Mouse (Mus musculus) cerebellum, adult 18-20 months (tissue): ENCODE measurements at regions not wholly inside any gene's neighbourhood (a gene's known extent, or its start where the extent isn't known, plus 50 kb on each side); places are given as distances from the start of the nearest gene placed in this dataset.

Experiments
- DNase-seq, 2 experiments: peaks; one replicate each; pipeline ENCODE4 v3.0.0; 2021

- DNase-seq = no peak
Measured at GRCm38 (mm10) chr13:90280976-90281375, 191.6 kb upstream of the Xrcc4 start.

GRCm38 (mm10) chr13:90279786-90280382 lies 190.5 kb upstream of the Xrcc4 start:
- no peak for DNase-seq

GRCm38 (mm10) chr13:90279355-90279754 lies 189.9 kb upstream of the Xrcc4 start:
- no peak for DNase-seq

- no peak for DNase-seq
Measured at GRCm38 (mm10) chr13:90259071-90259742, 169.8 kb upstream of the Xrcc4 start.

- no peak for DNase-seq
Measured at GRCm38 (mm10) chr13:90252981-90253380, 163.6 kb upstream of the Xrcc4 start.

GRCm38 (mm10) chr13:90245997-90246765 lies 156.8 kb upstream of the Xrcc4 start:
- no peak for DNase-seq

- DNase-seq = no peak
Measured at GRCm38 (mm10) chr13:90238331-90238730, 148.9 kb upstream of the Xrcc4 start.

- no peak for DNase-seq
Measured at GRCm38 (mm10) chr13:90233986-90234385, 144.6 kb upstream of the Xrcc4 start.

GRCm38 (mm10) chr13:90233561-90233960 lies 144.2 kb upstream of the Xrcc4 start:
- DNase-seq = no peak

- DNase-seq = no peak
Measured at GRCm38 (mm10) chr13:90229106-90229505, 139.7 kb upstream of the Xrcc4 start.

- DNase-seq = no peak
Measured at GRCm38 (mm10) chr13:90226212-90226611, 136.8 kb upstream of the Xrcc4 start.

- DNase-seq = no peak
Measured at GRCm38 (mm10) chr13:90212390-90212789, 123.0 kb upstream of the Xrcc4 start.

GRCm38 (mm10) chr13:90207875-90208274 lies 118.5 kb upstream of the Xrcc4 start:
- no peak for DNase-seq
